Mouse (Mus musculus) gastrocnemius, postnatal 10 days (tissue): ENCODE data around the gene Ndrg3. TPM values are rescaled to one million over a fixed set of nuclear protein-coding genes. Genes with fewer than 3 reads are reported as not detected.

Experiments used
- DNase-seq: peaks from one replicate; pipeline ENCODE4 v3.0.0; 2021; ENCODE audit warnings: mixed read lengths
- long read RNA-seq, 2 experiments: library from polyadenylated mRNA; stranded (forward); transcript quantifications; one replicate each; pipeline ENCODE4 v2.0.0; 2021
- total RNA-seq, 2 experiments: library from RNA; stranded (reverse); gene quantifications; 2 replicates each; pipeline ENCODE4 v1.2.3; 2021

The Ndrg3 gene
- 10 to 100 TPM; 22.5 to 26.1 TPM for total RNA-seq
- long read RNA-seq, experiment 1, transcript Ndrg3-202 (16 exons, 2,586 nt): major isoform, 33 of 42 reads
- long read RNA-seq, experiment 1, partial matches to known transcripts: 5 of 42 reads
- long read RNA-seq, experiment 1, other reads (novel, unspliced or antisense): 2 of 42 reads
- long read RNA-seq, experiment 2, transcript Ndrg3-202 (16 exons, 2,586 nt): major isoform, 25 of 35 reads
- long read RNA-seq, experiment 2, partial matches to known transcripts: 2 of 35 reads
- long read RNA-seq, experiment 2, other reads (novel, unspliced or antisense): 6 of 35 reads

GRCm38 (mm10) chr2:156991470-156992319 is at the start of gene Ndrg3:
TSS of gene Ndrg3 (minus strand) at chr2:156992056.
- DNase-seq: peak; percentile 97

- no peak for DNase-seq
These were observed 49.6 kb upstream of the Ndrg3 start for GRCm38 (mm10) chr2:157041421-157041820.

GRCm38 (mm10) chr2:157040649-157041046 is 48.8 kb upstream of the Ndrg3 start:
- DNase-seq: no peak

GRCm38 (mm10) chr2:157039900-157040648 is 48.2 kb upstream of the Ndrg3 start:
- DNase-seq: no peak

- DNase-seq: no peak
These were observed 45.4 kb upstream of the Ndrg3 start for GRCm38 (mm10) chr2:157037303-157037702.

- DNase-seq: no peak
These were observed 44.5 kb upstream of the Ndrg3 start for GRCm38 (mm10) chr2:157036400-157036799.

- DNase-seq: no peak
These were observed 43.5 kb upstream of the Ndrg3 start for GRCm38 (mm10) chr2:157035371-157035770.

GRCm38 (mm10) chr2:157030804-157031203 is 38.9 kb upstream of the Ndrg3 start:
- DNase-seq: peak; percentile 94

- DNase-seq: no peak
These were observed 36.4 kb upstream of the Ndrg3 start for GRCm38 (mm10) chr2:157028261-157028660.

- DNase-seq: no peak
These were observed 35.5 kb upstream of the Ndrg3 start for GRCm38 (mm10) chr2:157027106-157028008.

- no peak for DNase-seq
These were observed 29.3 kb upstream of the Ndrg3 start for GRCm38 (mm10) chr2:157021156-157021555.

- no peak for DNase-seq
These were observed 27.4 kb upstream of the Ndrg3 start for GRCm38 (mm10) chr2:157019228-157019627.

GRCm38 (mm10) chr2:157016529-157017270 is 24.8 kb upstream of the Ndrg3 start:
- DNase-seq: no peak

GRCm38 (mm10) chr2:157012341-157012740 is 20.5 kb upstream of the Ndrg3 start:
- DNase-seq: no peak

GRCm38 (mm10) chr2:157010634-157011310 is 18.9 kb upstream of the Ndrg3 start:
- DNase-seq: no peak

GRCm38 (mm10) chr2:157010121-157010520 is 18.3 kb upstream of the Ndrg3 start:
- DNase-seq: no peak

- no peak for DNase-seq
These were observed 16.7 kb upstream of the Ndrg3 start for GRCm38 (mm10) chr2:157008509-157008908.

- no peak for DNase-seq
These were observed 15.4 kb upstream of the Ndrg3 start for GRCm38 (mm10) chr2:157007234-157007596.

- DNase-seq: peak; percentile 94
These were observed 14.8 kb upstream of the Ndrg3 start, which contains the start of gene Dsn1 for GRCm38 (mm10) chr2:157006511-157007233. TSS of gene Dsn1 (minus strand) at chr2:157007154.

GRCm38 (mm10) chr2:157002321-157002720 is 10.5 kb upstream of the Ndrg3 start:
- DNase-seq: no peak
